In the genomic region with DNA sequence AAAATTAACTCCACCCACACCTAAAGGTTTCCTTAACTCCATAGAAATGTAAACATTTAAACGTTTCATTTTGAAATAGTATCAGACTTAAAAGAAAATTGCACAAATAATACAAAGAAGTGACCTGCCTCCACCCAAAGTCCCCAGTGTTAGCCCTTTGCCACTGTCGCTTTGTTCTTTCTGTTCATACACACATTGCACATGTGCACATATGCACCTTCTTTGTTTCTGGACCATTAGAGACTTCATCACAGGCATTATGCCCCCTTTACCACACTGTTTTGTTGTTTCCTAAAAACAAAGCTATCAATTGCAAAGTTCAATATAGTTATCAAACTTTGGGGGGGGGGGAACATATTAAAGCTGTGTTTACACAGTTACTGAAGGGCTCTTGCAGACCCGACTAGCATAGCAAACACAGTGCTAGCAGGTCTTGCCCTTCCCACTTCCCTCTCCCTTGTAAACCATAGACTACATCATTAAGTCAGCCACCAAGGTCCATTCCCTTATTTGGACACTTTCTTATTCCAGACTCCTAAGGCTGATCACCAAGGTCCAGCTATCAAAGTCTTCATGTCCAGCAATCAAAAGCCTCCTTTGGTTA, we compare ENCODE assay signal across 18 mouse cellular contexts. TPM values are rescaled to one million over a fixed set of nuclear protein-coding genes. Genes with fewer than 3 reads are reported as not detected.
"Had no signal": no experiment of that assay in that cellular context is flagged by ENCODE, and none has a peak within 500 bp of the region (broad histone marks: within the 10 kb centered on the region; RNA-seq: fewer than 3 reads in every experiment).

No protein-coding gene starts in this region.

- H3K27ac ChIP-seq: liver, embryonic 13.5 days; liver, embryonic 15.5 days; lung, embryonic 15.5 days; macrophage; midbrain, embryonic 12.5 days; midbrain, embryonic 15.5 days; neural tube, embryonic 12.5 days had no signal

- H3K4me1 ChIP-seq: liver, embryonic 13.5 days; liver, embryonic 15.5 days; lung, embryonic 15.5 days; midbrain, embryonic 12.5 days; midbrain, embryonic 15.5 days; neural tube, embryonic 12.5 days had no signal

- H3K4me2 ChIP-seq: liver, embryonic 13.5 days; liver, embryonic 15.5 days; lung, embryonic 15.5 days; midbrain, embryonic 12.5 days; midbrain, embryonic 15.5 days; neural tube, embryonic 12.5 days had no signal

- ATAC-seq: lung, postnatal 0 days; midbrain, embryonic 15.5 days had no signal

- H3K9ac ChIP-seq: liver, embryonic 13.5 days; liver, embryonic 15.5 days; liver, postnatal 0 days; lung, embryonic 15.5 days; midbrain, embryonic 12.5 days; midbrain, embryonic 15.5 days; neural tube, embryonic 12.5 days had no signal

- H3K4me3 ChIP-seq: liver, embryonic 13.5 days; liver, embryonic 15.5 days; lung, embryonic 15.5 days; megakaryocyte, embryonic 14.5 days; midbrain, embryonic 12.5 days; midbrain, embryonic 15.5 days; neural tube, embryonic 12.5 days had no signal

- H3K9me3 ChIP-seq: liver, embryonic 13.5 days; liver, embryonic 15.5 days; lung, embryonic 15.5 days; midbrain, embryonic 12.5 days; midbrain, embryonic 15.5 days; neural tube, embryonic 12.5 days had no signal

- DNase-seq: liver, embryonic 13.5 days; liver, postnatal 0 days; lung, adult 2 months; lung, postnatal 14 days; lung, postnatal 36 days; right cerebral cortex, postnatal 14 days; thymus, adult 2 months; thymus, postnatal 25 days; thymus, postnatal 4 days had no signal

- H3K36me3 ChIP-seq: liver, embryonic 13.5 days; liver, embryonic 15.5 days had no signal

- H3K27me3 ChIP-seq: liver, embryonic 13.5 days; liver, embryonic 15.5 days; lung, embryonic 15.5 days; midbrain, embryonic 12.5 days; midbrain, embryonic 15.5 days; neural tube, embryonic 12.5 days had no signal

RNA-seq across cellular contexts. Expression of gene Cfap61, which starts 59.6 kb away (rescaled TPM):
- polyA plus RNA-seq: liver, embryonic 15.5 days; liver, postnatal 0 days; macrophage; urinary bladder, adult 2 months had no signal
